Mouse (Mus musculus) midbrain, postnatal 0 days (tissue): ENCODE data around the gene 1700056E22Rik. TPM values are rescaled to one million over a fixed set of nuclear protein-coding genes. Genes with fewer than 3 reads are reported as not detected.

Experiments used
- ATAC-seq: fragments of 200-750 bp; cut with Nextera tagmentation; 2 replicates; pipeline ENCODE4 v1.8.0; 2017; ENCODE audit warnings: moderate number of reproducible peaks, mild to moderate bottlenecking, moderate TSS enrichment, moderate library complexity; ENCODE audit not compliant: low FRiP score
- DNase-seq: peaks from one replicate; pipeline ENCODE4 v3.0.0-alpha.2; 2015; ENCODE audit warnings: low spot score
- H3K27ac ChIP-seq: fragments of 300-500 bp; sonication (generic); 2 replicates; pipeline ENCODE4 v1.5.1; 2014; ENCODE audit warnings: low read depth, mild to moderate bottlenecking, low read length, mixed read lengths
- H3K27me3 ChIP-seq: fragments of 300-500 bp; sonication (generic); 2 replicates; pipeline ENCODE4 v1.6.1; 2014; ENCODE audit warnings: low read length, control low read depth, mixed read lengths; ENCODE audit not compliant: insufficient read depth
- H3K36me3 ChIP-seq: fragments of 300-500 bp; sonication (generic); 2 replicates; pipeline ENCODE4 v1.6.1; 2014; ENCODE audit warnings: low read length, control low read depth, mixed read lengths; ENCODE audit not compliant: insufficient read depth
- H3K4me1 ChIP-seq: fragments of 300-500 bp; sonication (generic); 2 replicates; pipeline ENCODE4 v1.6.1; 2014; ENCODE audit warnings: mild to moderate bottlenecking, control low read depth, antibody characterized with exemption, low read length, mixed read lengths; ENCODE audit not compliant: insufficient read depth
- H3K4me2 ChIP-seq: fragments of 300-500 bp; sonication (generic); 2 replicates; pipeline ENCODE4 v1.6.1; 2014; ENCODE audit warnings: low read depth, mild to moderate bottlenecking, low read length, mixed read lengths; ENCODE audit not compliant: poor library complexity, severe bottlenecking
- H3K4me3 ChIP-seq: fragments of 300-500 bp; sonication (generic); 2 replicates; pipeline ENCODE4 v1.5.1; 2014; ENCODE audit warnings: low read depth, mild to moderate bottlenecking, low read length, moderate library complexity
- H3K9ac ChIP-seq: fragments of 300-500 bp; sonication (generic); replicated peaks from 2 replicates; pipeline ENCODE4 v1.6.1; 2014; ENCODE audit warnings: mild to moderate bottlenecking, low read length, moderate library complexity, mixed read lengths; ENCODE audit not compliant: poor library complexity, severe bottlenecking
- H3K9me3 ChIP-seq: fragments of 300-500 bp; sonication (generic); 2 replicates; pipeline ENCODE4 v1.6.1; 2016; ENCODE audit warnings: low read length, control low read depth
- CTCF ChIP-seq: IDR thresholded peaks from 2 replicates; pipeline ENCODE4 v1.5.1; 2016; ENCODE audit warnings: antibody characterized with exemption, mild to moderate bottlenecking
- WGBS: fragments of 180-500 bp; shearing (Covaris S2); extraction: QIAGEN DNeasy Blood & Tissue Kit; methylation state at CpG from one replicate; pipeline ENCODE4 v1.1.7; 2014; 5-methylcytosine and 5-hydroxymethylcytosine counted together
- polyA plus RNA-seq: library from polyadenylated mRNA; unstranded; fragments of >200 nt; fragmentation: Nextera tagmentation; extraction: Ambion mirVana; gene quantifications from 2 replicates; pipeline ENCODE4 v1.2.1, GENCODE M21; 2015
- total RNA-seq: library from RNA; depleted of rRNA; stranded (reverse); fragments of >200 nt; gene quantifications from 2 replicates; pipeline ENCODE4 v1.2.3, GENCODE M21; 2014; rRNA removed

1700056E22Rik gene
- total and polyA plus RNA-seq, 2 experiments from 2014 or later: 1.1 to 1.2 TPM

DNA sequence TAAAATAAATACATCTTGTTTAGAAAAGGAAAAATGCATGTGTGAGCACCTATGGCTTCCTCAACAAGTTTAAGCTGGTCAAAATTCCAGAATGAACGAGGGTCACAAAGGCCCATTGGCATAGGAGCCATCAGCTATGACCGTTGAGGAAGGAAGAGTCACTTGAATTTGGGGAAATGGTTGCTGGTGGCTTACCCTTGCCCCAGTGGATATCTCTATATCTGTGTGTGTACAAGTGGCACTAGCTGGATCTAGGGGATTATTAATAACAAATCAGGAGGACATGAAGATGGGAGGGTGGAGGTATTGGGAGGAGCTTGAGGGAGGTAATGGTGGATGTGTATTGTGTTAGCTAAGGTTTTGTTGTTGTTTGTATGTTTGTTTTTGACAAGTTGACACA, 42.2 kb downstream of the 1700056E22Rik start:
- 82% methylated on average over 2 of the region's 2 CpGs for WGBS
- H3K36me3 ChIP-seq: no peaks in the 10 kb centered on the region

DNA sequence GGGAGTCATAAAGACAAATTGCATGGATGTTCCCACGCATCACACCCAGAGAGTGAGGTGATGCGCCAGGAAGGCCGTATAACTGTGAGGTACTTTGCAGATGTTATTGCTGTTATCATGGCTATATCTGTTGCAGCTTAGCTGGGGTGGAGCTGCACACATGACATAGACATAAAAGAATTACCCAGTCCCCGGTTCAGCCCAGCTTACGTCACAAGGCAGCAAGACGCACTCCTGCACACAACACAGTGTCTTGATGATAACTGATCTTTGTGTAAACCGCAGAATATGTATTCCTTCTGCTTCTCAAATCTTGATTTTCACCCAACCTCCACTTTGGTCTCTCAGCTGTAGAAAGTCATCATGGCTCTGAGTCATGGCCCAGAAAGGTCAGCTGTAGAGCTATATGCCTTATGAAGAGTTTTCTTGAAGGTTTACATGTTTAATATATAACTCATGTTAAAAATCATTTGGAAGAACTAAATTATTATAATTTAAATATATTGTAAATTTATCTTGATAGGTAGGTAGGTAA, 46.3 kb downstream of the 1700056E22Rik start:
- H3K9ac ChIP-seq: no peak overlapping the region
- no peaks in the 10 kb centered on the region for H3K27me3 ChIP-seq
- no peaks in the 10 kb centered on the region for H3K4me1 ChIP-seq
- WGBS: 98% methylated on average over 7 of the region's 7 CpGs
- H3K36me3 ChIP-seq: no peaks in the 10 kb centered on the region
- no peak overlapping the region for H3K4me2 ChIP-seq
- H3K4me3 ChIP-seq: no peak overlapping the region
- ATAC-seq (no peak), DNase-seq (no peak)
- H3K27ac ChIP-seq: no peak overlapping the region
- H3K9me3 ChIP-seq: no peaks in the 10 kb centered on the region
- TF ChIP-seq CTCF: no peak

More for the DNA sequence above, 42.2 kb downstream of the 1700056E22Rik start:
- ATAC-seq: no peak
- H3K27me3 ChIP-seq: no peaks in the 10 kb centered on the region
- no peak overlapping the region for H3K27ac ChIP-seq
- H3K4me2 ChIP-seq: no peak overlapping the region
- H3K9me3 ChIP-seq: no peaks in the 10 kb centered on the region
- no peak for DNase-seq
- no peak for TF ChIP-seq CTCF
- no peaks in the 10 kb centered on the region for H3K4me1 ChIP-seq
- H3K9ac ChIP-seq: no peak overlapping the region
- H3K4me3 ChIP-seq: no peak overlapping the region

Other genes starting within 250 kb of the 1700056E22Rik start
- gene Dusp10, start 21.0 kb downstream of the 1700056E22Rik start, total RNA-seq: 10.5 and 11.4 TPM in 2 replicates
- 4.5 and 6.0 TPM in 2 replicates for gene Dusp10, start 21.0 kb downstream of the 1700056E22Rik start, polyA plus RNA-seq